Mouse (Mus musculus): ENCODE measurements at regions not wholly inside any gene's neighbourhood (a gene's known extent, or its start where the extent isn't known, plus 50 kb on each side); places are given as distances from the start of the nearest gene placed in this dataset.

- TF ChIP-seq POLR2A (IDR thresholded peaks at IDR 0.05; ENCODE audit: extremely low read depth, insufficient read depth, low read length) (no peak), CTCF (IDR thresholded peaks at IDR 0.05; ENCODE audit: low read depth, low read length) (no peak)
Measured at GRCm38 (mm10) chr11:113147535-113148197, 365.6 kb downstream of the Sox9 start.
